Mouse (Mus musculus): Measurements from ENCODE around the gene Luzp1. TPM values are rescaled to one million over a fixed set of nuclear protein-coding genes. Genes with fewer than 3 reads are reported as not detected.
A peak's percentile ranks its signal among the peaks of the same experiment; 100 is the strongest.

Luzp1 gene
- 10 to 100 TPM; 37.8 to 41.4 TPM for total RNA-seq (2021)

DNA sequence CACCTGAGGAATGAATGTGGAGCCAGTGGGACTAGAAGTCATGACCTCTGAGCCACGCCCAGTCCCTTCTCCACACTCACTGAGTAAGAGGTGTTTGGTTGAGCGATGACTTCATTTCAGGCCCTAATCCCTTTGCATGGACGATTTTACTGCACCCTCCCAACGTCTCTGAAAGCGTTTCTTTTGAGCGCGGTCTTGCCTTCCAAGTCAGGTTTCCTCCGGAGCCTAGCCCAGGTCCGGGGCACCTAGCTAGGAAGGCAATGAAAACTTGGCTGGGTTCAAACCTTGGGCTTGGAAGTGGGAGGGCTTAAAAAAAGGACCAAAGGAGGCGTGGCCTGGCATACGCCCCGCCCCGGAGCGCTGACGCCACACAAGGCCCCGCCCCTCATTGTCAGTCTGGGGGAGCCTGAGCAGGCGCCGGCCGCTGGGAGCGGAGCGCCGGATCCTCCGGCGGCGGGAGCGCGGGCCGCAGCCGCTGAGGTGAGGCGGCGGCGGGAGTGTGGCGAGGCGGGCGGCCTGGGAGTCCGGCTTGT, at the start of gene Luzp1:
Gene Luzp1, plus strand, starts transcription at position 391 of the 533 bp plus-strand sequence.
- DNase-seq = peak; percentile 97
- intact Hi-C loops (cut with DNase I) = no loop called here

DNA sequence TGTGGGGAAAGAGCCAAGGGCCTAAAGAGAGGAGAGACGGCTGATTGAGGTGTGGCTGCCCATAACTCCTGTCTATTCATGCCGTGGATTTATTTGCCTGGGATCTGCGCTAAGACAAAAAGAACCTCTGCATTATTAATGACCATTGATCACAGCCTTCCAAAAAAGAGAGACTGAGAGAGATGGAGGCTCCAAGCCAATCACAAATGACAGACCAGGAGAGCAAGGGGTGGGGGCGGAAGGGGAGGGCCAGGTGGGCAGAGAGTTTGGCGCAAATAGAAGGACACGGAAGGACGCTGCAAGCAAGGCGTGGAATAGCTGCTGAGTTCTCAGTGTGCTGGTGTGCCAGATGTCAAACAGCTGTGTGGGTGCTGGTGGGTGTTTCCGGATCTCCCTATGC, 46.3 kb upstream of the Luzp1 start, which contains the start of gene Htr1d:
Gene Htr1d, plus strand, starts transcription at position 301 of the 400 bp plus-strand sequence.
- no peak for DNase-seq
- intact Hi-C loops (cut with DNase I) = no loop called here

DNA sequence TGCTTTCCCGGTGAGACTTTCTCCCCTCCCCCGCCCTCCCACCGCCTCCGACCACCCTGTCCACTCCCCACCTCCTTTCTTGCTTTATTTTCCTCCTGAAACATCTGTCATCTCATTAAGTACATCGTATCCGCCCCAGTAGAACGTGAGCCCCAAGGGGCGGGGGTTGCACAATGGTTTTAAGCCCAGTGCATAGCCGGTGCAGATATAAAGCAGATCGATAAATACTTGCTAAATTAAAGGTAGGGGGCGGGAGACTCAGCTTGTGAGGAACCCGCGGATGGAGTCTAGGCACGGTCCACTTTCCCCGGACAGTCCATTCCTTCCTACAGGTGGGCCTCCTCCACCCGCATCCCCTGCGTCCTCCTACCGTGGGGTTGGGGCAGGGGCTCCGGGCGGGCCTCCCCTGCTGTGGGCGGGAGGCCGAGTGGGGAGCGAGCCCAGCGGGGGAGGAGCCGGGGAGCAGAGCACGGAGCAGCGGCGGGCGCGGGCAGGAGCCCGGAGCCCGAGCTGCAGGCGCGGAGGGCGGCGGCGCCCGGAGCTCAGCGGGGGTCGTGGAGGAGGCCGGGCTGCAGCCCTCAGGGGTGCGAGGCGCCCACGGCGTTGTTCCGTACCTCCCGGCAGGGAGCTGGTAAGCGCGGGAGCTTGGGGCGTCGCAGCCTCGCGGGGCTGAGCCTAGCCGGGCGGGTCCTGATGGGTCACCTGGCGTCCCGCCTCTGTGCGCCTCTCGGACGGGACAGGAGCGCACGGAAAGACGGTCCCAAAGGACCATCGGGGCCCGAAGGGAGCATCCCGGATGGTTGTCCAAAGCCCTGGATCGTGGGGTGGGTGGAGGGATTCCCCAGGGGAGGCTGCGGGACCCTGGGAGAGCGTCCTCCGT, 45.2 kb upstream of the Luzp1 start:
- no peak for DNase-seq
- intact Hi-C loops (cut with DNase I) = no loop called here

DNA sequence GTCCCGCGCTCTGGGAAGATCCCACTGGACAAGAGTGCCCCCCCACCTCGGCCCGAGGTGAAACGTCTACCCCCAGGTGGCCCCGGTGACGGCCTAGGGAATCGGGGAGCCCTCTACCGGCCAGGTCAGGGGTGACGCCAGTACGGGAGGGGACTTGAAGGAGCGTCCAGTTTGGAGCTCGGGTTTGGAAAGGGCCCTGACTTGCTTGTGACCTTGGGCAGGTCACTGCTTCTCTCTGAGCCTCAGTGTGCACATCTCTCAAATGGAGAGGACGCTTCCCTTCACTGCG, 44.6 kb upstream of the Luzp1 start:
- DNase-seq = no peak
- intact Hi-C loops (cut with DNase I) = no loop called here

GRCm38 (mm10) chr4:136430609-136431375, 38.8 kb upstream of the Luzp1 start:
- DNase-seq = peak in 1 of 2 experiments; percentile 20
- intact Hi-C loops (cut with DNase I) = loop anchor here (2.0 kb wide), 1 partner anchor 190 kb away; no protein-coding TSS in a partner anchor

- peak; percentile 50 to 65 for DNase-seq
- intact Hi-C loops (cut with DNase I) = loop anchor here (2.0 kb wide), 1 partner anchor 189 kb away; no protein-coding TSS in a partner anchor
These were observed 38.2 kb upstream of the Luzp1 start for GRCm38 (mm10) chr4:136431376-136431693.

DNA sequence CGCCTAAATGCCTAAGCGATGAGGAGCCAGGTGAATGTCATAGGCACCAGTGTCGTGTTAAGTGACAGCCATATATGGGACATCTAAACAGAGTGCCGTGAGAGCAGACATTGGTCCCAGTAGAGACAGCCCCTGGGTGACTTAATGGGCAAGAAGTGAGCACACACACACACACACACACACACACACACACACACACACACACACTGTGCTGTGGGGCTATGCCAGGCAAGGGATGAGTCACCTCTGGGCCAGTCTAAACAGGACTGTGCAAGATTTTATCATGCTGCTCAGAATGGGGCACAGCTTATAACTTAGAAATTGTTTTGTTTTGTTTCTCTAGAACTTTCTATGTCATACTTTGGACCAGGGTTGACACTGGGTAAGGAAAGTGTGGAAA, 35.5 kb upstream of the Luzp1 start:
- no peak for DNase-seq
- intact Hi-C loops (cut with DNase I) = no loop called here

GRCm38 (mm10) chr4:136439106-136439505, 30.5 kb upstream of the Luzp1 start:
- DNase-seq = no peak

GRCm38 (mm10) chr4:136441354-136442043, 28.1 kb upstream of the Luzp1 start:
- intact Hi-C loops (cut with DNase I) = no loop called here
- peak in 1 of 2 experiments; percentile 35 for DNase-seq

More at GRCm38 (mm10) chr4:136439106-136439505, 30.5 kb upstream of the Luzp1 start:
- intact Hi-C loops (cut with DNase I) = no loop called here

DNA sequence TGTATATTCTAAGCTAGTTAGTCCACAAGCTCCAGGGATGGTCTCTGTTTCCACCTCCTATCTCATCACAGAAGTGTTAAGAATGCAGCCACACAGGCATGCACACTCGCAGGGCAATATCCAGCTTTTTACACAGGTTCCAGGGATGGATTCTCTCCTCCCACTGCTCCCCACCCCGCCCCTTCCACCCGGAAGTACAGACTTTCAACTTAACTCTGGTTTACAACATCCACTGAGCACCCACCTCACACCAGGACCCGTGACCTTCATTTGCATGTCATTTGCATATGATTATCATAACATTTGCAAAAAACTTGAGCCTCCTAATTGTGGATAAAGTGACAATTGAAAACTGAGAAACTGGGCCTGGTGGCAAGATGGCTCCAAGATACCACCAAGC, 25.0 kb upstream of the Luzp1 start:
- intact Hi-C loops (cut with DNase I) = no loop called here
- no peak for DNase-seq

DNA sequence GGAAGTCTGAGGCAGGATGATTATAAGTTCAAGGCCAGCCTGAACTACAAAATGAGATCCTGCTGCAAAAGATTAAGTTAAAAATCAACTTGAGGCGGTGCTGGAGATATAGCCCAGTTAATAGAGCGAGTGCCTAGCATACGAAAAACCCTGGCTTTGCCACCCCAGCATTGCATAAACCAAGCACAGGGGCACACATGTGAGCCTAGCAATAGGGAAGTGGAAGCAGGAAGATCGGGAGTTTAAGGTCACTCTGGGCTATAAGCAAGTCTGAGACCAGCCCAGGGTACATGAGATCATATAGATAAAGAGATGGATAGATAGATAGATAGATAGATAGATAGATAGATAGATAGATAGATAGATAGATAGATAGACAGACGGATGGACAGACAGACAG, 19.8 kb upstream of the Luzp1 start:
- DNase-seq = no peak
- intact Hi-C loops (cut with DNase I) = loop anchor here (5.0 kb wide), 1 partner anchor 77 kb away; no protein-coding TSS in a partner anchor

GRCm38 (mm10) chr4:136450271-136450670, 19.3 kb upstream of the Luzp1 start:
- intact Hi-C loops (cut with DNase I) = loop anchor here (5.0 kb wide), 1 partner anchor 78 kb away; no protein-coding TSS in a partner anchor
- no peak for DNase-seq

DNA sequence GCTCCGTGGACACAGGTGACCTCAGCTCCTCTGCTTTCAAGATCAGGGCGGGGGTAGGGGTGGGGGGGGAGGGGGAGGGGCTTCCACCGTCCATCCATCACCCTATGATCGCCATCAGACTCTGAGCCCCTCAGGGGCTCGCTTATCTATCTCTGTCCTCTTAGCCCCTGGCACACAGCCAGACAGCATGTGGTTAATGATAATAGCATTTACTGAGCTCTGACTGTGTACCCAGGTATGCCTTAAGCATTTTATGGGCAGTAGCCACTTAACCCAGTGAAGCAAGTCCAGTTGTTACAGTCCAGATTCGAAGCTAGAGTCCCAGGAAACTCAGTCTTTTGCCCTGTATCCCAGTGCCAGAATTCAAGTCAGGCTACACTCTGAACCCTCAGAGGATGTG, 18.0 kb upstream of the Luzp1 start:
- no peak for DNase-seq
- intact Hi-C loops (cut with DNase I) = loop anchor here (5.0 kb wide), 1 partner anchor 79 kb away; no protein-coding TSS in a partner anchor

GRCm38 (mm10) chr4:136452286-136452685, 17.3 kb upstream of the Luzp1 start:
- no peak for DNase-seq
- intact Hi-C loops (cut with DNase I) = loop anchor here (5.0 kb wide), 1 partner anchor 80 kb away; no protein-coding TSS in a partner anchor

DNA sequence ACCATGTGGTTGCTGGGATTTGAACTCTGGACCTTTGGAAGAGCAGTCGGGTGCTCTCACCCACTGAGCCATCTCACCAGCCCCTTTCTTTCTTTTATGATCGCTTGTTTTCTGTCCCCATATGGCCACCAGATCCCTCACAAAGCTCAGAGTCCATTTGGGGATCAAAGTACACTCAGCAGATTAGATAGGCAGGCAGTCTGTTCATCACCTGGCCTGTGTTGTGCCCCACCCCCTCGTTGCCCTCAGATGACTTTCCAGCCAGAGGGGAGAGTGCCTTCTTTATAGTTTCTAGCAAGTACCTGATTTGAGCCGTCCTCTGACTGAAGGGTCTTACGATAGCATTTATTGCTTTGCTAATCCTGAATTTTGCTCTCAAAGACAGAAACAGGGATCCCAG, 16.8 kb upstream of the Luzp1 start:
- intact Hi-C loops (cut with DNase I) = loop anchor here (5.0 kb wide), 1 partner anchor 80 kb away; no protein-coding TSS in a partner anchor
- no peak for DNase-seq

- DNase-seq = peak; percentile 87 to 89
- intact Hi-C loops (cut with DNase I) = loop anchor here (1.0 to 5.0 kb wide), 3 partner anchors 71 to 166 kb away; no protein-coding TSS in a partner anchor
These were observed 14.7 kb upstream of the Luzp1 start for GRCm38 (mm10) chr4:136454850-136455260.

GRCm38 (mm10) chr4:136456516-136457218, 12.9 kb upstream of the Luzp1 start:
- intact Hi-C loops (cut with DNase I) = no loop called here

GRCm38 (mm10) chr4:136458276-136458675, 11.3 kb upstream of the Luzp1 start:
- intact Hi-C loops (cut with DNase I) = no loop called here
- no peak for DNase-seq

More at GRCm38 (mm10) chr4:136456516-136457218, 12.9 kb upstream of the Luzp1 start:
- no peak for DNase-seq

- no peak for DNase-seq
- intact Hi-C loops (cut with DNase I) = no loop called here
These were observed 10.4 kb upstream of the Luzp1 start for GRCm38 (mm10) chr4:136459210-136459609.

GRCm38 (mm10) chr4:136461206-136461605, 8.4 kb upstream of the Luzp1 start:
- no peak for DNase-seq
- intact Hi-C loops (cut with DNase I) = loop anchor here (5.0 kb wide), 1 partner anchor 141 kb away; the partner anchor contains the start of gene Kdm1a

All from heart, postnatal 36 days (tissue).